Mouse (Mus musculus) retina, postnatal 7 days (tissue): ENCODE results near the gene Gm13289.
A peak's percentile ranks its signal among the peaks of the same experiment; 100 is the strongest.
"Not testable (repeated sequence)": the region's sequence is repeated elsewhere in the genome, so short reads cannot be mapped to it uniquely, and the experiment has no call there.

Experiments
- DNase-seq: peaks from one replicate; pipeline ENCODE4 v3.0.0-alpha.2; 2012; ENCODE audit warnings: low read depth, low spot score

The Gm13289 gene

GRCm38 (mm10) chr4:88776622-88777021 lies at the start of gene Gm13289:
Gene Gm13289, plus strand, starts transcription at chr4:88776922.
- not testable (repeated sequence) for DNase-seq

GRCm38 (mm10) chr4:88727324-88727723 lies 49.4 kb upstream of the Gm13289 start:
- DNase-seq, result no peak

- DNase-seq, result peak; percentile 39
Measured at GRCm38 (mm10) chr4:88738480-88738879, 38.2 kb upstream of the Gm13289 start.

- no peak for DNase-seq
Measured at GRCm38 (mm10) chr4:88739036-88739435, 37.7 kb upstream of the Gm13289 start.

GRCm38 (mm10) chr4:88741426-88741825 lies 35.3 kb upstream of the Gm13289 start:
- DNase-seq, result no peak

GRCm38 (mm10) chr4:88742771-88743371 lies 33.9 kb upstream of the Gm13289 start:
- DNase-seq, result no peak

GRCm38 (mm10) chr4:88744207-88744606 lies 32.5 kb upstream of the Gm13289 start:
- no peak for DNase-seq

- no peak for DNase-seq
Measured at GRCm38 (mm10) chr4:88749926-88750325, 26.8 kb upstream of the Gm13289 start.

GRCm38 (mm10) chr4:88754818-88755340 lies 21.8 kb upstream of the Gm13289 start, which contains the start of gene Gm13271:
Gene Gm13271, plus strand, starts transcription at chr4:88754868.
- not testable (repeated sequence) for DNase-seq

GRCm38 (mm10) chr4:88756581-88757513 lies 19.9 kb upstream of the Gm13289 start:
- not testable (repeated sequence) for DNase-seq

- peak; percentile 80 for DNase-seq
Measured at GRCm38 (mm10) chr4:88757628-88758031, 19.1 kb upstream of the Gm13289 start.

- not testable (repeated sequence) for DNase-seq
Measured at GRCm38 (mm10) chr4:88758751-88759150, 18.0 kb upstream of the Gm13289 start.

- DNase-seq, result not testable (repeated sequence)
Measured at GRCm38 (mm10) chr4:88759610-88760268, 17.0 kb upstream of the Gm13289 start, which contains the start of gene Gm13283. Gene Gm13283, plus strand, starts transcription at chr4:88760119.

- DNase-seq, result peak; percentile 75
Measured at GRCm38 (mm10) chr4:88760431-88760830, 16.3 kb upstream of the Gm13289 start.

- not testable (repeated sequence) for DNase-seq
Measured at GRCm38 (mm10) chr4:88761776-88762175, 14.9 kb upstream of the Gm13289 start.

GRCm38 (mm10) chr4:88762341-88762740 lies 14.4 kb upstream of the Gm13289 start:
- DNase-seq, result not testable (repeated sequence)

- DNase-seq, result peak; percentile 43
Measured at GRCm38 (mm10) chr4:88763384-88764018, 13.2 kb upstream of the Gm13289 start.

GRCm38 (mm10) chr4:88773534-88773933 lies 3.2 kb upstream of the Gm13289 start, which contains the start of gene Gm13290:
Gene Gm13290, plus strand, starts transcription at chr4:88773834.
- DNase-seq, result not testable (repeated sequence)

- DNase-seq, result not testable (repeated sequence)
Measured at GRCm38 (mm10) chr4:88779550-88779949, 2.8 kb downstream of the Gm13289 start, which contains the start of gene Gm13272. Gene Gm13272, plus strand, starts transcription at chr4:88779850.

GRCm38 (mm10) chr4:88780320-88780719 lies 3.6 kb downstream of the Gm13289 start:
- not testable (repeated sequence) for DNase-seq

- DNase-seq, result not testable (repeated sequence)
Measured at GRCm38 (mm10) chr4:88781831-88782230, 5.1 kb downstream of the Gm13289 start, which contains the start of gene Ifnz. Gene Ifnz, plus strand, starts transcription at chr4:88782131.
